Mouse (Mus musculus) bone marrow, adult 2 months (tissue): ENCODE measurements at regions not wholly inside any gene's neighbourhood (a gene's known extent, or its start where the extent isn't known, plus 50 kb on each side); places are given as distances from the start of the nearest gene placed in this dataset.

Source experiments
- CTCF ChIP-seq: fragments of 200-500 bp; IDR thresholded peaks from 2 replicates; pipeline ENCODE4 v1.5.1; 2011; ENCODE audit warnings: low read length, control low read depth; ENCODE audit not compliant: control insufficient read depth, insufficient read depth
- POLR2A ChIP-seq: fragments of 200-500 bp; IDR thresholded peaks from 2 replicates; pipeline ENCODE4 v1.6.1; 2011; ENCODE audit warnings: low read depth, mild to moderate bottlenecking, control low read depth, low read length, borderline replicate concordance; ENCODE audit not compliant: control insufficient read depth

- TF ChIP-seq CTCF (no peak), POLR2A (no peak)
Measured at GRCm38 (mm10) chr9:90419762-90420541, 149.3 kb upstream of the Tbc1d2b start.
